Mouse (Mus musculus) heart, postnatal 36 days (tissue): ENCODE data around the gene Exoc3l2. TPM values are rescaled to one million over a fixed set of nuclear protein-coding genes. Genes with fewer than 3 reads are reported as not detected.

Experiments
- total RNA-seq, 2 experiments: library from RNA; stranded (reverse); gene quantifications; 2 replicates each; pipeline ENCODE4 v1.2.3; 2021

Exoc3l2 gene
- total RNA-seq, 2 experiments from 2014 or later: 0.78 to 0.84 TPM

Other genes starting within 250 kb of the Exoc3l2 start
- gene Opa3, start 235.0 kb upstream of the Exoc3l2 start, total RNA-seq: 10 to 100 TPM; 53.9 to 62.9 TPM
- 10 to 100 TPM; 32.6 to 36.1 TPM for gene Vasp, start 191.5 kb upstream of the Exoc3l2 start, total RNA-seq
- gene Ppm1n, start 183.3 kb upstream of the Exoc3l2 start, total RNA-seq: not detected
- 100 to 1,000 TPM; 137 to 148 TPM for gene Rtn2, start 180.7 kb upstream of the Exoc3l2 start, total RNA-seq
- gene Fosb, start 153.3 kb upstream of the Exoc3l2 start, total RNA-seq: under 1 TPM; 0.14 to 0.86 TPM
- gene Ercc1, start 118.6 kb upstream of the Exoc3l2 start, total RNA-seq: 10 to 100 TPM; 43.4 to 48.0 TPM
- 10 to 100 TPM; 10.4 to 11.2 TPM for gene Cd3eap, start 103.8 kb upstream of the Exoc3l2 start, total RNA-seq
- 10 to 100 TPM; 35.8 to 44.2 TPM for gene Ppp1r13l, start 103.6 kb upstream of the Exoc3l2 start, total RNA-seq
- gene Ercc2, start 81.3 kb upstream of the Exoc3l2 start, total RNA-seq: 10 to 100 TPM; 11.8 to 12.0 TPM
- gene Klc3, start 59.2 kb upstream of the Exoc3l2 start, total RNA-seq: under 1 TPM; 0.24 to 0.92 TPM
- gene Ckm, start 58.6 kb upstream of the Exoc3l2 start, total RNA-seq: 1,000 to 10,000 TPM; 3,967 to 4,539 TPM
- gene Mark4, start 4.5 kb upstream of the Exoc3l2 start, total RNA-seq: 10 to 100 TPM; 25.7 to 27.2 TPM
- 1 to 10 TPM; 2.3 to 2.5 TPM for gene Bloc1s3, start 45.0 kb downstream of the Exoc3l2 start, total RNA-seq
- gene Trappc6a, start 45.1 kb downstream of the Exoc3l2 start, total RNA-seq: 10 to 100 TPM; 32.9 to 37.4 TPM
- gene Nkpd1, start 54.5 kb downstream of the Exoc3l2 start, total RNA-seq: not detected
- gene Ppp1r37, start 99.7 kb downstream of the Exoc3l2 start, total RNA-seq: 10 to 100 TPM; 56.0 to 59.3 TPM
- under 1 TPM in 1 of 2 experiments, not detected in 1; 0.50 TPM for gene Zfp296, start 114.0 kb downstream of the Exoc3l2 start, total RNA-seq
- 10 to 100 TPM; 44.1 to 47.8 TPM for gene Gemin7, start 114.3 kb downstream of the Exoc3l2 start, total RNA-seq
- gene Clasrp, start 141.2 kb downstream of the Exoc3l2 start, total RNA-seq: 10 to 100 TPM; 16.0 to 16.8 TPM
- gene Relb, start 166.1 kb downstream of the Exoc3l2 start, total RNA-seq: 1 to 10 TPM; 5.7 to 8.9 TPM
- 10 to 100 TPM; 76.4 to 84.1 TPM for gene Clptm1, start 201.7 kb downstream of the Exoc3l2 start, total RNA-seq
- not detected for gene Apoc2, start 214.6 kb downstream of the Exoc3l2 start, total RNA-seq
- gene Gm44805, start 218.1 kb downstream of the Exoc3l2 start, total RNA-seq: not detected
- gene Apoc4, start 218.1 kb downstream of the Exoc3l2 start, total RNA-seq: not detected
- gene Apoc1, start 229.3 kb downstream of the Exoc3l2 start, total RNA-seq: 1 to 10 TPM; 1.2 to 3.3 TPM
- 100 to 1,000 TPM; 308 to 344 TPM for gene Apoe, start 235.9 kb downstream of the Exoc3l2 start, total RNA-seq